Mouse (Mus musculus) adrenal gland, postnatal 4 days (tissue): Measurements from ENCODE around the gene Nup107. TPM values are rescaled to one million over a fixed set of nuclear protein-coding genes. Genes with fewer than 3 reads are reported as not detected.
"Not testable (repeated sequence)": the region's sequence is repeated elsewhere in the genome, so short reads cannot be mapped to it uniquely, and the experiment has no call there.

ENCODE experiments used
- DNase-seq, 2 experiments: peaks; one replicate each; pipeline ENCODE4 v3.0.0; 2021 to 2022; ENCODE audit warnings: low spot score in 2 of 2, mixed read lengths in 2 of 2
- total RNA-seq, 2 experiments: library from RNA; stranded (reverse); gene quantifications; 2 replicates each; pipeline ENCODE4 v1.2.3; 2021

Nup107 gene
- total RNA-seq, 2 experiments from 2014 or later: 28.7 to 30.2 TPM

- DNase-seq: no peak
Observed at GRCm38 (mm10) chr10:117765116-117765894, 27.2 kb downstream of the Nup107 start.

- DNase-seq: no peak
Observed at GRCm38 (mm10) chr10:117764598-117764997, 27.9 kb downstream of the Nup107 start.

GRCm38 (mm10) chr10:117763588-117764190, 28.8 kb downstream of the Nup107 start:
- no peak for DNase-seq

- DNase-seq: no peak
Observed at GRCm38 (mm10) chr10:117762966-117763365, 29.5 kb downstream of the Nup107 start.

GRCm38 (mm10) chr10:117762281-117762830, 30.1 kb downstream of the Nup107 start:
- DNase-seq: no peak

GRCm38 (mm10) chr10:117761551-117761950, 31.0 kb downstream of the Nup107 start:
- DNase-seq: no peak

- no peak for DNase-seq
Observed at GRCm38 (mm10) chr10:117760831-117761335, 31.6 kb downstream of the Nup107 start.

GRCm38 (mm10) chr10:117759844-117760630, 32.5 kb downstream of the Nup107 start:
- DNase-seq: no peak

GRCm38 (mm10) chr10:117758749-117759727, 33.5 kb downstream of the Nup107 start:
- DNase-seq: no peak

GRCm38 (mm10) chr10:117758344-117758743, 34.2 kb downstream of the Nup107 start:
- DNase-seq: not testable (repeated sequence)

GRCm38 (mm10) chr10:117757796-117758342, 34.6 kb downstream of the Nup107 start:
- no peak for DNase-seq

GRCm38 (mm10) chr10:117757259-117757658, 35.2 kb downstream of the Nup107 start:
- DNase-seq: no peak

GRCm38 (mm10) chr10:117756784-117757183, 35.7 kb downstream of the Nup107 start:
- no peak for DNase-seq

- no peak for DNase-seq
Observed at GRCm38 (mm10) chr10:117755799-117756467, 36.6 kb downstream of the Nup107 start.

- DNase-seq: no peak
Observed at GRCm38 (mm10) chr10:117755086-117755798, 37.3 kb downstream of the Nup107 start.

GRCm38 (mm10) chr10:117754609-117754940, 37.9 kb downstream of the Nup107 start:
- DNase-seq: no peak

- DNase-seq: no peak
Observed at GRCm38 (mm10) chr10:117753711-117754608, 38.5 kb downstream of the Nup107 start.
